Mouse (Mus musculus): ENCODE results near the gene Wwp2.

Wwp2 gene

DNA sequence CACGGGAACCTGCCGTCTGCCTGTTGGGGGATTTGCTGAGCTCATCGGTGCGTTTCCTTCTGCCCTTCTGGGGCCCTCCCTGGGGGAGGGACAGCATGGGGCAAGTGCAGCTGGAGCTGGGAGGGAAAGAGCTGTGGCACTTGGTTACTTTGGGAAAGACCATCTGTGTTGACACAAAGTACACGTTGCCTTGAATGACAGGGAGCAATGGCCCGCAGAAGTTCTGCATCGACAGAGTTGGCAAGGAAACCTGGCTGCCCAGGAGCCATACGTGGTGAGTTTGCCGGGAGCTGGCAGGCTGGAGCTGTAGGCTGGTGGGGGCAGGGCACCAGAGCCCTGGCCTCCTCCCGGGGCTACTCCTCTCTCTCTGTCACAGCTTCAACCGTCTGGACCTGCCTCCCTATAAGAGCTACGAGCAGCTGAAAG is 120.4 kb downstream of the Wwp2 start:
- in situ Hi-C loops (cut with MboI, MseI) = no loop called here

DNA sequence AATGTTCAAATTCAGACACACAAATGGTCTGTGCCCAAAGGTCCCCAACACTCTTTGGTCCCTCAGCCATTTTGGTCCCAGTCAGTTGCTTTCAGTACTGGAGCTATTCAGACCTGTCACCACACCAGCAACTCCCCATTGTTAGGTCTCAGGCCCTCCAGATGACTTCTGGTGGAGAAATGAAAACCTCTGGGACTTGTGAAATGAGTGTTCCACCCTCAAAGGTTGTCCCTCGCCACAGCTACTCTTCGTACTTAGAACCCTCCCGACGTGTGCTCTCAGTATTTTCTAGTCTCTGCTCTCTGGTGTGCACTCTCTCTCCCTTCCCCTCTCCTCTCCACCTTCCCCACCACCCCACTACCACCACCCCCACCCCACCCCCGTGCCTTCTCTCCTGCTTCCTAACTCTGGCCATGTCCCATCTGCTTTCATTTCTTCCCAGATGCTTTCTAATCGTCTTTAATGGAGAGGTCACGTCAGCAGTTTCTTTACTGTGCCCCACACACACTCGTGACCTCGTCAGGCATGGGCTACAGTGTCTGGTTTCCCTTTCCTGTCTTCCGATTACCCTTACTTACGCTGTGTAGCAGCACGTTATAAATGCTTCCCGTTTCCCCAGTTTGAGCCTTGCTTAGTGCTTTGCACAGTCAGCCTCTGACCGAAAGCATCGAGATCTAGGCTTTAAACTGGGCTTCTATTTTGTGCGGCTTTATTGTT is 124.8 kb downstream of the Wwp2 start:
- in situ Hi-C loops (cut with MboI, MseI) = no loop called here

DNA sequence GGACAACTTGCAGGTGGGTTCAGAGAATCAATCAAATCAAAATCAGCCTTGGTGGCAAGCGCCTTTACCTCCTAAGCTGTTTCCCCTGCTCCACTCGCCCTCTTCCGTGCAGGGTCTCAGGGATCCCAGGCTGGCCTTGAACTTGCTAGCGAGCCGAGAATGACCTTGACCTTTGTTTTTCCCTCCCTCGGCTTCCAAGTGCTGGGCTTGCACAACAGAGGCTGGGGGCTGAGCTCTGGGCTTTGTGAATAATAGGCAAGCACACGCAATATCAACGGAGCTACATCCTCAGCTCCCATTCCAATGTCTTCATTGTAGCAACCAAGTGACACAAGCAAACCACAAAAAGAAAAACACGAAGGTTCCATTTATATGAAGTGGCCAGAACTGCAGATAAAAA is 126.0 kb downstream of the Wwp2 start:
- in situ Hi-C loops (cut with MboI, MseI) = no loop called here

DNA sequence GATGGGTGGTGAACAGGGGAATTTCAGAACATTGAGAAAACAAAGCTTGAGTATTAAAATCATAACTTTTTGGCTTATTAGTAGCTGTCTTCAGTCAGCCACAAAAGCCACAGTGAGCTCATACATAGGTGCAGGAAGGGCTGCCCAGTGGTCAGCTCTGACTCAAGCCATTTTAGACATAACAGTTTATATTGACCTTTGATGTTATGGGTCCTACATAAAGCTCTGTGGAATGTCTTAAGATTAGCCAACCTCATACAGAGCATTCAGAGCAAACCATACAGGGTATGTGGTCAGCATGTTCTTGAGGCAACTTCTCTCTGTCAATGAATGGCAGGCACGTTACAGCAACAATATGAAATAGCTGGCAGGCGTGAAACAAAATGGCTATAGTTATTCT is 134.9 kb downstream of the Wwp2 start:
- in situ Hi-C loops (cut with MboI, MseI) = loop anchor here (10.0 kb wide), 1 partner anchor 186 kb away; no protein-coding TSS in a partner anchor

DNA sequence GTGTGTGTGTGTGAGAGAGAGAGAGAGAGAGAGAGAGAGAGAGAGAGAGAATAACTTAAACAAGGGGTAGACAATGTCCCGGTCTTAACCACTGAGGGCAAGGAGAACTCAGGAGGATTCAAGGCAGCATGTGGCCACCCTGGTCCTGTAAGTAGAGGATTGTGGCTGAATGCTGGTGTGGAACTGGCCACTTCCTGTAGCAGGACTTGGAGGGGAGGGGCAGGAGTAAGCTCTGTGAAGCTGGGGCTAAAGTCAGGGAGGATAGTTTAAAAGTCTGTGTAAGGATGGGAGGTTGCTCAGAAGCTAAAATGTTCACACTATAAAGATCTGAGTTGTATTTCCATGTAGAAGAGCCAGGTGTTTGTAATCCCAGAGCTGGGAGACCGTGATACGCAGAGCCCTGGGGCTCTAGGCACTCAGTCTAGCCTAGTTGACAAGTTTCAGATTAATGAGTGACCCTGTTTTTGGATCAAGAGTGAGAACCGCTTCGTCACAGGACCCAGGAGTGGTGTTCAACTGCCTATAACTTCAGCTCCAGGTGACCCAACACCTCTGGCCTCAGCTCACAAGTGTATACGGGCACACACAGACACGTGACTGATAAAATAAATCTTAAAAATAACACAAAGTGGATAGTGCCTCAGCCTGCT is 135.4 kb downstream of the Wwp2 start:
- in situ Hi-C loops (cut with MboI, MseI) = loop anchor here (10.0 kb wide), 1 partner anchor 187 kb away; no protein-coding TSS in a partner anchor

GRCm38 (mm10) chr8:107572497-107572896 is 136.3 kb downstream of the Wwp2 start:
- in situ Hi-C loops (cut with MboI, MseI) = loop anchor here (10.0 kb wide), 1 partner anchor 188 kb away; no protein-coding TSS in a partner anchor

DNA sequence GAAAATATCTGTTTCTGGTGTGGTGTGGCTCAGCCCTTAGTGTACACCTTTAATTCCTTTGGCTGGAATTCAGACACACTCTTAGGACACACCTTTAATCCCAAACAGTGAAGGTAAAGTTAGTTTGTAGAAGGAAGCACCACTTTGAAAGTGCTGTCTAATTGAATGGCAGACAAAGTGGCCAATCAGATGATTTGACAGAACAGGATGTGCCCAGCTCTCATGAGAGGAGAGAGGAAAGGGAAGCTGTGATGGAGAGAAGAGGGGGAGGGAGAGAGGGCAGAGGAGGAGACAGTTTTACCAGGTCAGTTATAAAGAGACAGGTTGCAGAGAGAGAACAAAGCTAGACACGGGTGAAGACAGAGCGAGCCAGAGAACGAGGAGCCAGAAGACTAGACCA is 138.6 kb downstream of the Wwp2 start:
- in situ Hi-C loops (cut with MboI, MseI) = loop anchor here (5.0 to 25.0 kb wide), 3 partner anchors 122 to 1988 kb away; partner anchors contain the start of genes Dhx38 and Txnl4b

- in situ Hi-C loops (cut with MboI, MseI) = loop anchor here (5.0 to 25.0 kb wide), 3 partner anchors 124 to 1986 kb away; partner anchors contain the start of genes Dhx38 and Txnl4b
Measured at GRCm38 (mm10) chr8:107576702-107577101, 140.5 kb downstream of the Wwp2 start.

GRCm38 (mm10) chr8:107577640-107578039 is 141.5 kb downstream of the Wwp2 start:
- in situ Hi-C loops (cut with MboI, MseI) = loop anchor here (5.0 to 25.0 kb wide), 3 partner anchors 125 to 1985 kb away; partner anchors contain the start of genes Dhx38 and Txnl4b

- in situ Hi-C loops (cut with MboI, MseI) = loop anchor here (5.0 to 25.0 kb wide), 3 partner anchors 126 to 1984 kb away; partner anchors contain the start of genes Dhx38 and Txnl4b
Measured at GRCm38 (mm10) chr8:107578132-107578531, 142.0 kb downstream of the Wwp2 start.

GRCm38 (mm10) chr8:107578541-107578940 is 142.4 kb downstream of the Wwp2 start:
- in situ Hi-C loops (cut with MboI, MseI) = loop anchor here (5.0 to 25.0 kb wide), 3 partner anchors 126 to 1984 kb away; partner anchors contain the start of genes Dhx38 and Txnl4b

GRCm38 (mm10) chr8:107580879-107581278 is 144.7 kb downstream of the Wwp2 start:
- in situ Hi-C loops (cut with MboI, MseI) = loop anchor here (25.0 kb wide), 1 partner anchor 1981 kb away; the partner anchor contains the start of genes Dhx38 and Txnl4b

- in situ Hi-C loops (cut with MboI, MseI) = loop anchor here (25.0 kb wide), 1 partner anchor 1981 kb away; the partner anchor contains the start of genes Dhx38 and Txnl4b
Measured at GRCm38 (mm10) chr8:107581536-107581935, 145.4 kb downstream of the Wwp2 start.

DNA sequence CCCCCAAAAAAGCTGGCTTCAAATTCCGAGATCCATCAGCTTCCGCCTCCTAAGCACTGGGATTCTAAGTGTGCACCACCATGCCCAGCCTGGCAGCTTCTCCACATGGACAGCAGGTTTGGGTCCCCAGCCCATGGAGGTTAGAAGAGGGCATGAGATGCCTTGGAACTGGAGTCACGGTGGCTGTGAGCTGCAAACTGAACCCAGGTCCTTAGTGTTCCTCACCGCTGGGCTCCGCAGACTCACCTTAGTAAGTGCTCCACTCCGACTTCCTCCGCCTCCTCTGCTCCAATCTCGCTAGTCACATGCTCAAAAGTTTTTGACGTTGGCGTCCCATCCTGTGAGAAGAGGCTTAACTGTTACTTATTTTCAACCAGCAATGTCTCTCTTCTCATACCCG is 146.0 kb downstream of the Wwp2 start:
- in situ Hi-C loops (cut with MboI, MseI) = loop anchor here (25.0 kb wide), 1 partner anchor 1980 kb away; the partner anchor contains the start of genes Dhx38 and Txnl4b

DNA sequence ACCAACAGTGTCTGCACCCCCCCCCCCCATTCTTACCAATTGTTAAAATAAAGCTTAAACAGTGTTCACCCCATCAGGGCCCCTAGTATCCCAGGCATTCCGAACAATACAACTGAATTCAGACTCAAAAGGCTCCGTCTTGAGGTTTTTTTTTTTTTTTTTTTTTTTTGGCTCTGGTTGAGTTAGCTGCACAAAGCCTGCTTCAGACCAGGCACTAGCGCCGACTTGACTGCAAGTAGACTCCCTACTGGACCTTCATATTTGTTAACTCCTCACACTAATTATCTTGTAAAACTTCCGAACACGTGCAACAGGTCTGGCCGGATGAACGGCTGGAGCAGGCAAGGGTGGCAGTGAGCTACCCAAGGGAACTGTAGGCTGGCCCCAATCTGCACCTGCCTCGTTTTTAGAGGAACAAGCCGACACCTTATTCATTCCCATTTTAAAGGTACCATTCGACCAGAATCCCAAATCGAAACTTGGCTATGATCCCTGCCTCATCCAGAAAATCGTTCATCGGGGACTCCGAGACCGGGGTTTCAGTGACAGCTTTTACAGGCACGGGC is 151.3 kb downstream of the Wwp2 start:
- in situ Hi-C loops (cut with MboI, MseI) = loop anchor here (25.0 kb wide), 1 partner anchor 1975 kb away; the partner anchor contains the start of genes Dhx38 and Txnl4b

GRCm38 (mm10) chr8:107587995-107588780 is 152.0 kb downstream of the Wwp2 start, which contains the start of gene Psmd7:
TSS of gene Psmd7 (minus strand) at chr8:107588464.
- in situ Hi-C loops (cut with MboI, MseI) = loop anchor here (25.0 kb wide), 1 partner anchor 1974 kb away; the partner anchor contains the start of genes Dhx38 and Txnl4b

DNA sequence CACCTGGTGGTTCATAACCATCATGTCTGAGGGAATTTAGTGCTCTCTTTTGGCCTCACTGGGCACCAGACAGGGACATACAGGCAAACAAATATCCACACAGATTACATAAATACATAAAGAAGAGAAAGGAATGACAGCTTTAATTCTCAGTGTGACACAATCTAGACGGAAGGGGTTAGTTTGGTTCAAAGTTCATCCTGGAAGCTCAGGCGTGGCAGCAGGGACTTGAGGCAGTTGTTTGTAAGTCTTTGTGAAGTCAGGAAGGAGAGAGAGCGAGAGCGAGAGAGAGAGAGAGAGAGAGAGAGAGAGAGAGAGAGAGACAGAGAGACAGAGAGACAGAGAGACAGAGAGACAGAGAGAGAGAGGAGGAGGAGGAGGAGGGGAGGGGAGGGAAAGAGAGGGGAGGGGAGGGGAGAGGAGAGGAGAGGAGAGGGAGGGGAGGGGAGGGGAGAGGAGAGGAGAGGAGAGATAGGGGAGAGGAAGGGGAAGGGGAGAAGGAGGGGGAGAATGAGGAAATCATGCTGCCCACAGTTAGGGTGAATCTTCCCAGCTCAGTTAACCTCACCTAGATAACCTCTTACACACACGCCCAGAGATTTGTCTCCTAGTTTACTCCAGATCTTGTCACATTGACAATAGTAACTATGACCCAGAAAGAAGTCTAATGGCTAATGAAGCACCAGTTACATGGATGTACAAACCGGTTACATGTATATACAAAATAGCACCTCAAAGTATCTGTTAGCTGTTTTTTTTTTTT is 158.0 kb downstream of the Wwp2 start:
- in situ Hi-C loops (cut with MboI, MseI) = loop anchor here (25.0 kb wide), 1 partner anchor 1968 kb away; the partner anchor contains the start of genes Dhx38 and Txnl4b

DNA sequence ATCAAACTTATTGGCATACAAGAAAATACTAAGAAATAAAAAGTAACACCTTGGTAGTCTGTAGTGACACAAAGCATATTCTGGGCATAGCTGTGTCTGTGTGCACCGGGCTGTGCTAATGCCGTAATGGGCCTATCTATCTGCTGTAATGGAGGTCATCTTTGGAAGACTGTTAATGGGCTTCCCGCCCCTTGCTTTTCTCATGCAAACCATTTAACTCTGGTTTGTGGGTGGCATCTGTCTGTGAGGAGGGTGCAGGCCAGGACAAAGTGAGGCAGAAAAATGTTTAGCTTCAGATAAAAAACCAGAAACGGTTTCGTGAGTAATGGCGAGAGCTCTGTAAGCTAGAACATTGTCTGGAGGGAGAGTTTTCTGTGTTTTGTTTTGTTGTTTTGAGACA is 158.7 kb downstream of the Wwp2 start:
- in situ Hi-C loops (cut with MboI, MseI) = loop anchor here (25.0 kb wide), 1 partner anchor 1967 kb away; the partner anchor contains the start of genes Dhx38 and Txnl4b

- in situ Hi-C loops (cut with MboI, MseI) = loop anchor here (25.0 kb wide), 1 partner anchor 1965 kb away; the partner anchor contains the start of genes Dhx38 and Txnl4b
Measured at GRCm38 (mm10) chr8:107597731-107598130, 161.6 kb downstream of the Wwp2 start.
